Mouse (Mus musculus): Measurements from ENCODE around the gene Xrra1.
"Not testable (repeated sequence)": the region's sequence is repeated elsewhere in the genome, so short reads cannot be mapped to it uniquely, and the experiment has no call there.

GRCm38 (mm10) chr7:99960571-99960970, 101.7 kb downstream of the Xrra1 start:
- TF ChIP-seq POLR2A (IDR thresholded peaks at IDR 0.05; ENCODE audit: extremely low read depth, insufficient read depth, low read length); CTCF (IDR thresholded peaks at IDR 0.05; ENCODE audit: low read depth, low read length): not testable (repeated sequence)

Data from liver, adult 2 months (tissue).